Mouse (Mus musculus) CH12.LX (cell line): ENCODE measurements around the gene Inpp5a.

ENCODE experiments used
- BHLHE40 ChIP-seq: IDR thresholded peaks from 2 replicates; pipeline ENCODE4 v1.6.1; 2011; ENCODE audit warnings: mild to moderate bottlenecking, low read depth, low read length, improper control_type of control experiment
- CTCF ChIP-seq, 2 experiments: IDR thresholded peaks in 1 of 2; conservative IDR thresholded peaks in 1 of 2; 2 replicates each; pipeline ENCODE4 v1.5.1; 2011 to 2012; ENCODE audit warnings: low read depth in 2 of 2, low read length in 2 of 2, improper control_type of control experiment in 1 of 2, inconsistent platforms in 1 of 2, mild to moderate bottlenecking in 1 of 2, moderate library complexity in 1 of 2
- JUN ChIP-seq: IDR thresholded peaks from 2 replicates; pipeline ENCODE4 v1.6.1; 2011; ENCODE audit warnings: low read depth, mild to moderate bottlenecking, low read length, improper control_type of control experiment, moderate library complexity; ENCODE audit not compliant: insufficient read depth
- MAX ChIP-seq: IDR thresholded peaks from 2 replicates; pipeline ENCODE4 v1.6.1; 2011; ENCODE audit warnings: low read length, improper control_type of control experiment
- NRF1 ChIP-seq: IDR thresholded peaks from 2 replicates; pipeline ENCODE4 v1.6.1; 2014; ENCODE audit warnings: low read depth, mild to moderate bottlenecking, inconsistent platforms, low read length, improper control_type of control experiment, moderate library complexity
- POLR2A ChIP-seq: IDR thresholded peaks from 2 replicates; pipeline ENCODE4 v1.6.1; 2011; ENCODE audit warnings: low read depth, mild to moderate bottlenecking, improper control_type of control experiment, low read length
- SMC3 ChIP-seq: IDR thresholded peaks from 2 replicates; pipeline ENCODE4 v1.6.1; 2011; ENCODE audit warnings: low read depth, low read length, improper control_type of control experiment

DNA sequence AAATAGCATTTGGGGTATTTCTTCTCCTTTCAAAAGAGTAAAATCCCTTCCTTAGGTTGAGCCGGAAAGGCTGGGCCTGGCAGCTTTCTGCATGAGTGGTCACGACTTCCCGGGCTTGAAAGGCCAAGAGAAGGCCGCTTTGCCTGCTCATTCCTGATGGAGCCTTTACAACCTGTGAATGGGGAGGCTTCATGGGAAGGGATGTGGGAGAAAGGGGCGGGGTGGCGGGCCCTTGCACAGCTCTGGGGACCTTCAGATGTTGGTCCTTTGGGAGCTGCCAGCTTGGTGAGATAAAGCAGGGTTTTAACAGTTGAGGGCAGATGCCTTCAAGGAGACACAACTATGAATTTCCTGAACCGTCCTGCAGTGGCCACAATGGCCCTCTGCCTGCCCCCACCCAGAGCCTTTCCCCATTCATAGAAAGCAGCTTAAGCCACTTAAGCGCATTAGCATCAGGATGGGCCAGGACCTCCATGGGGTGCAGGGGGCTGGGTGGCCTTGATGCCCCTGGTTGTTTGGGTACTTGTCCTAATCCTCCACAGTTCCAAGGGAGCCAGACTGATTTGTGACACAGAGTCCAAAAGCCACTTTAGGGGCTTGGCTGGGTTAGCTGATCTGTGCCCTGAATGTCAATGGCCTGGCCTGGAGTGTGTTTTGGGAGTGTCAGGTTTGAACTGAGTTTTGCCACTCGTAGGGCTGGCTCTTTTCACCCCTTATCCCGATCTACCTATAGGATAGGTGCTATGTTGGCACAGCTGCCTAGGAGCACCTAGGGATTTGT is 168.0 kb downstream of the Inpp5a start:
- TF ChIP-seq SMC3: no peak
- no peak for TF ChIP-seq CTCF (conservative IDR thresholded peaks at IDR 0.05 in 1 of 2, IDR thresholded peaks at IDR 0.05 in 1 of 2; ENCODE audit: low read depth in 2 of 2, low read length in 2 of 2)
- no peak for TF ChIP-seq NRF1
- no peak for TF ChIP-seq MAX
- TF ChIP-seq BHLHE40: no peak
- no peak for TF ChIP-seq POLR2A
- no peak for TF ChIP-seq JUN
